Mouse (Mus musculus): ENCODE results near the gene Ehd4. TPM values are rescaled to one million over a fixed set of nuclear protein-coding genes. Genes with fewer than 3 reads are reported as not detected.

Gene Ehd4
- polyA plus RNA-seq, 1 experiment from 2014 or later: 336 TPM

- Histone ChIP-seq H3K36me3 (ENCODE audit: inconsistent target) (no peaks in the 10 kb centered on the region), H3K79me2 (ENCODE audit: inconsistent target) (peaks cover 22% of the 10 kb centered on the region), H3K4me3 (ENCODE audit: inconsistent target) (no peak overlapping the region), H3K27ac (peak overlapping the region; percentile 99)
- WGBS (ENCODE audit: missing documents): 26% methylated on average over 5 of the region's 5 CpGs
Observed at GRCm38 (mm10) chr2:120158016-120158415, 3.6 kb upstream of the Ehd4 start.

DNA sequence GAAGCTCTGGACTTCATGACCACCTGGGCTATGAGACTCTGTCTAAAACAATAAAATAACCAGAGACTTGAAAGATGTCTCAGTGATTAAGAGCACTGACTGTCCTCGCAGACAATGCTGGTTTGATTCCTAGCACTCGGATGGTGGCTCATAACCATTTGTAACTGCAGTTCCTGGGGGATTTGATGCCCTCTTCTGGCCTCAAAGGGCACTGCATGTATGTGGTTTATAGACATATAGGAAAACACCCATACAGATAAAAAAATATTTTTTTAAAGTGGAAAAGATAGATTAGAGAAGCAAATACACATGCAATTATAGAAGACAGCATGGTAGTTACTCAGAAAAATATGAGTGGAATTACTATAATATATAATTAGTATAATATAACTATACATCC, 3.2 kb upstream of the Ehd4 start:
- H3K4me3 ChIP-seq (ENCODE audit: inconsistent target): no peak overlapping the region
- peaks cover 26% of the 10 kb centered on the region for H3K79me2 ChIP-seq (ENCODE audit: inconsistent target)
- peak overlapping the region; percentile 99 for H3K27ac ChIP-seq
- H3K36me3 ChIP-seq (ENCODE audit: inconsistent target): no peaks in the 10 kb centered on the region
- 88% methylated on average over 2 of the region's 2 CpGs for WGBS (ENCODE audit: missing documents)

DNA sequence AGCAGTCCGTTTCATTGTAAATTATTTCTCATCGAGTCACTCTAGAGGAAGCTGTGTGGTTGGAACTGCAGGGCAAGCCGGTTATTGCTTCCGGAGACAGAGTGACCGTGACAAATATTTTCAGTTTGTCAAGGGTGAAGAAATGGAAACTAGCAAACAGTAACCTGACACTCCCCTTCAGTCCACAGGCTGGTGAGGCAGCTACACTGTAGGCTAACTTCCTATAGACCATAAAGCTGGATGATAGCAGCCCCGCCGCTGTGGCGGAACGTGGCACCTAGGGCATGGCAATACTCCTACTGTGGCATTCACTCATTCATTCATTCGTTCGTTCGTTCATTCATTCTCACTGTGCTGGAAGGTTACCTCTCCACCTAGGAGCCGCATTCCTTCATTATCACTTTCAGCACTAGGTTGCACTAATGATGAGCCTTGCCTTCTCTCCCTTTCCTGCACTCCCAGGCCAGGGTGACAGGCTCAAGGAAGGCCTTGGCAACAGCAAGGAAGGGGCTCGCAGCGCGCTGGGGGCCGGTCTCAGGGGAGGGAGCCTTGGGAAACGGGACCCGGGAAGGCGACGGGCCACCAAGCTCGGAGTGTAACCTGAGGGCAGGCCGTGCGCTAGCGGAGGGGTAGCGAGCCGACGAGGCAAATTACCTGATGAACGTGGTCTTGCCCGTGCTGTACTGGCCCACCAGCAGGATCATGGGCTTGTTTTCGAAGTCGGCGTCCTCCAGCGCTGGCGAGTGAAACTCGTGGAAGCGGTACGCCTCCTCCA, 633 bp downstream of the Ehd4 start:
- Histone ChIP-seq H3K36me3 (ENCODE audit: inconsistent target) (0 out of 2 replicates have a peak, but pooled peaks cover 4% of the 10 kb centered on the region), H3K4me3 (ENCODE audit: inconsistent target) (peak overlapping the region; percentile 93), H3K27ac (peak overlapping the region; percentile 89), H3K79me2 (ENCODE audit: inconsistent target) (peaks cover 65% of the 10 kb centered on the region)
- under 1% methylated on average over 38 of the region's 38 CpGs for WGBS (ENCODE audit: missing documents)

DNA sequence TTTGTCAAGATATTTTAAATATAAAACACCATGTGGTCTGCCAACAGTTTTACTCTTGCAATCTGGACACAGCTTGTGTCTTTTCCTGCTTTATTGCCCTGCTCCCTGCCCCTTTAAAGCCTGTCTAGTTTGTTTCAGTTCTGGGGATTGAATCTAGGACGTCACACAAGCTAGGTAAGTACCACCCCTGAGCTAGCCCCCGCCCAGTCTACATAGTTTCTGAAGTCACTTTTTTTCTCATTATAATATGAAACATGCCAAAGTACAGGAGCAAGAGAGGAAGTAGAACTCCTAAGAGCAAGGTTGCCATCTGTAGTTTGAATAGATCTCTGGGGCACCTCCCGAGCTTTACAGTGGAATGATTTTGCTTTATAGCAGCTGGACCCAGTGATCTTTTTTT, 3.8 kb downstream of the Ehd4 start:
- H3K79me2 ChIP-seq (ENCODE audit: inconsistent target): peaks cover 95% of the 10 kb centered on the region
- H3K27ac ChIP-seq: no peak overlapping the region
- H3K36me3 ChIP-seq (ENCODE audit: inconsistent target): peaks cover 10% of the 10 kb centered on the region; the same call in 1 of the 2 replicates
- H3K4me3 ChIP-seq (ENCODE audit: inconsistent target): no peak overlapping the region
- 44% methylated on average over 3 of the region's 3 CpGs for WGBS (ENCODE audit: missing documents)

DNA sequence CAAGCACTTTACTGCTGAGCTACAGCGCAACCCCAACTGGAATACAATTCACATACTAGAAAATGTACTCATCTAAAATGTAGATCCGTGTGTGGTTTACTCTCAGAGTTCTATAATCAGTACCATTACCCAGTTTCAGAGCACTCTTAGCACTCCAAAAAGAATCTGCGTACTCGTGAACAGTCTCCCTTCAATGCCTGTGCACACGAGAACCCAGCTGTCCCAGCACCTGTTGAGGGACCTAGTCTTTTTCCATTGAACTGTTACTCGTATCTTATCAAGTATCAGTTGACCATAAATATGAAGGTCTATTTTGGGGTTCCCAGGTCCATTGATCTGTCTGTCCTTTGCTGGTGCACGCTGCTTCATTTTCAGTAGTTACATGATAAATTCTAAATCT, 4.8 kb downstream of the Ehd4 start:
- 98% methylated on average over 7 of the region's 7 CpGs for WGBS (ENCODE audit: missing documents)
- Histone ChIP-seq H3K4me3 (ENCODE audit: inconsistent target) (no peak overlapping the region), H3K79me2 (ENCODE audit: inconsistent target) (peaks cover 96% of the 10 kb centered on the region), H3K36me3 (ENCODE audit: inconsistent target) (peaks cover 15% of the 10 kb centered on the region; the same call in 1 of the 2 replicates), H3K27ac (no peak overlapping the region)

- Histone ChIP-seq H3K36me3 (ENCODE audit: inconsistent target) (peaks cover 28% of the 10 kb centered on the region; the same call in 1 of the 2 replicates), H3K4me3 (ENCODE audit: inconsistent target) (no peak overlapping the region), H3K27ac (no peak overlapping the region), H3K79me2 (ENCODE audit: inconsistent target) (peaks cover 100% of the 10 kb centered on the region)
- 85% methylated on average over 3 of the region's 3 CpGs for WGBS (ENCODE audit: missing documents)
Observed at GRCm38 (mm10) chr2:120147999-120148398, 6.4 kb downstream of the Ehd4 start.

GRCm38 (mm10) chr2:120147364-120147763, 7.0 kb downstream of the Ehd4 start:
- Histone ChIP-seq H3K79me2 (ENCODE audit: inconsistent target) (peaks cover 100% of the 10 kb centered on the region), H3K36me3 (ENCODE audit: inconsistent target) (peaks cover 28% of the 10 kb centered on the region; the same call in 1 of the 2 replicates), H3K27ac (no peak overlapping the region), H3K4me3 (ENCODE audit: inconsistent target) (no peak overlapping the region)
- 93% methylated on average over 2 of the region's 2 CpGs for WGBS (ENCODE audit: missing documents)

DNA sequence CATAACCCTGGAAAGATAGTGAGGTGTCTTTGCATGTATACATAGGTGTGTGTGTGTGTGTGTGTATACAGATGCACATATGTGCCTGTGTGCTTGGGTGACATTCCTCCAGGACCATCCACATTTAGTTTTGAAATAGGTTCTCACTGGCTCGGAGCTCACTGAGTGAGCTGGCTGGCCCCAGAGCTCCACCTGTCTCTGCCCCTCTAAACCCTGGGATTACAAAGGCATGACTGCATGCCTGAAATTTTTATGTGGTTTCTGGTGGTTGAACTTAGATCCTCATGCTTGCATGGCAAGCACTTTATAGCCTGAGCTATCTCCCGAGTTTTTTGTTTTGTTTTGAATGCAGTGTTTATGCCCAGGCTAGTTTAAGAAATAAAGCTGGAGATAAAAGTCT, 7.9 kb downstream of the Ehd4 start:
- Histone ChIP-seq H3K79me2 (ENCODE audit: inconsistent target) (peaks cover 100% of the 10 kb centered on the region), H3K4me3 (ENCODE audit: inconsistent target) (no peak overlapping the region), H3K36me3 (ENCODE audit: inconsistent target) (peaks cover 29% of the 10 kb centered on the region; the same call in 1 of the 2 replicates), H3K27ac (no peak overlapping the region)
- 92% methylated on average over 2 of the region's 2 CpGs for WGBS (ENCODE audit: missing documents)

- Histone ChIP-seq H3K27ac (no peak overlapping the region), H3K4me3 (ENCODE audit: inconsistent target) (no peak overlapping the region), H3K79me2 (ENCODE audit: inconsistent target) (peaks cover 100% of the 10 kb centered on the region), H3K36me3 (ENCODE audit: inconsistent target) (peaks cover 30% of the 10 kb centered on the region; the same call in 1 of the 2 replicates)
- WGBS (ENCODE audit: missing documents): 93% methylated on average over 4 of the region's 4 CpGs
Observed at GRCm38 (mm10) chr2:120144390-120144789, 10.0 kb downstream of the Ehd4 start.

DNA sequence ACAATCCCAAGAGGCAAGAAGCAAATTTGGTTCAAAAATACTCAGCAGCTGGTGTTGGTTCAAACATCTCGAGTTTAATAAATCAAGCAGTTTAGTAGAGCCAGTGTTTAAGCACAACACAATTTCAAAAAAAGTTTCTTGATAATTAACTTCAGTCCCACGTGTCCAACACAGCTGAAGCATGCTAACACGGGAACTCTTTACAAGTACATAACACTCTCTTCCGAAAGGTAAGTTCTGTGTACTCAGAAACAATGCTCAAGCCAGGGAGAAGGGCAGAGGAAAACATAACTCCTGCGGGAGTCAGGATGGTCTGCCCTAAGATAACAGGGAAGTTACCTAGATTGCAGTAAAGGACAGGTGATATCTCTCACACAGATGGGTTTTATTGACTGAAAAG, 12.1 kb downstream of the Ehd4 start:
- Histone ChIP-seq H3K36me3 (ENCODE audit: inconsistent target) (peaks cover 30% of the 10 kb centered on the region; the same call in 1 of the 2 replicates), H3K27ac (no peak overlapping the region), H3K4me3 (ENCODE audit: inconsistent target) (no peak overlapping the region), H3K79me2 (ENCODE audit: inconsistent target) (peaks cover 97% of the 10 kb centered on the region)
- WGBS (ENCODE audit: missing documents): 91% methylated on average over 5 of the region's 5 CpGs

- no peak overlapping the region for H3K27ac ChIP-seq
- 91% methylated on average over 1 of the region's 1 CpGs for WGBS (ENCODE audit: missing documents)
- H3K79me2 ChIP-seq (ENCODE audit: inconsistent target): peaks cover 96% of the 10 kb centered on the region
- no peak overlapping the region for H3K4me3 ChIP-seq (ENCODE audit: inconsistent target)
- H3K36me3 ChIP-seq (ENCODE audit: inconsistent target): peaks cover 29% of the 10 kb centered on the region; the same call in 1 of the 2 replicates
Observed at GRCm38 (mm10) chr2:120141671-120142070, 12.7 kb downstream of the Ehd4 start.

GRCm38 (mm10) chr2:120140326-120140725, 14.1 kb downstream of the Ehd4 start:
- H3K27ac ChIP-seq: peak overlapping the region; percentile 95; the same call in 1 of the 2 replicates
- WGBS (ENCODE audit: missing documents): 59% methylated on average over 5 of the region's 5 CpGs
- peaks cover 24% of the 10 kb centered on the region; the same call in 1 of the 2 replicates for H3K36me3 ChIP-seq (ENCODE audit: inconsistent target)

DNA sequence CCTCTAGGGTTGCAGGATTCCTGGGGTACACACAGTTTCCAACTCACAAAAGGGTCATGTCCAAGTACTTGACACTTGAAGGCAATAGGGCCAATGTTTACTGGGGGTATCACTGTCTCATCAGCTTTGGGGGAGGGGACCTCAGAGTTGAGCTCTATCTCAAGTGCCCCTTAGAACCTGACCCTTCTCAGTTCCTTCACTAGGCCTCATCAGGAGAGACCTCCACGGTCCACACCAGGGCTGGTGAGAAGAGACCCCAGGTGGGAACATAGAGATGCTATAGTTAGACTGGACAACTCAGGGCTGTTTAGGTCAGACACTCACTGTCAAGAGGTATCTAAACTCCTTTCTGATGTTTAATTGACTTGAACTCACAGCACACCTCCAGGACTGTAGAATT, 15.3 kb downstream of the Ehd4 start:
- H3K36me3 ChIP-seq (ENCODE audit: inconsistent target): peaks cover 15% of the 10 kb centered on the region; the same call in 1 of the 2 replicates
- peaks cover 92% of the 10 kb centered on the region for H3K79me2 ChIP-seq (ENCODE audit: inconsistent target)
- WGBS (ENCODE audit: missing documents): 91% methylated on average over 1 of the region's 1 CpGs
- no peak overlapping the region for H3K4me3 ChIP-seq (ENCODE audit: inconsistent target)
- H3K27ac ChIP-seq: peak overlapping the region; percentile 95

More at GRCm38 (mm10) chr2:120140326-120140725, 14.1 kb downstream of the Ehd4 start:
- no peak overlapping the region for H3K4me3 ChIP-seq (ENCODE audit: inconsistent target)
- H3K79me2 ChIP-seq (ENCODE audit: inconsistent target): peaks cover 96% of the 10 kb centered on the region

DNA sequence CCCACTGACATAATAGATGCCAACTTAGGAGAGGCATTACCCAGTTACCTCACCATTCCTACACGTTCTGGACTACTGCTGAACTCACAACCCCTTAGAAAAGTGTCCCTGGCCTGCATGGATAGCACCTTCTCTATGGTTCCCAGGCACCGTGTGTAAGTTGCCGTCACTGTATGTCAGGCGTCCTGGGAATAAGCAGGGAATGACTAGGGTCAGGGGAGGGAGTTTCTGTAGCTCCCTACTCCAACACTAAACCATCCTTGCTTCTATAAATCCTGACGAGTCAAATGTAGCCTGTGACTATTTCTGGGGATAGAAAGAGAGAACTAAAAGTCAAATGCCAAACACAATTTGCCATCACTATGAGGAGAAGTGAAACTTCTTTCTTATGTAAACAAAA, 17.1 kb downstream of the Ehd4 start:
- Histone ChIP-seq H3K4me3 (ENCODE audit: inconsistent target) (no peak overlapping the region), H3K79me2 (ENCODE audit: inconsistent target) (peaks cover 92% of the 10 kb centered on the region), H3K36me3 (ENCODE audit: inconsistent target) (peaks cover 20% of the 10 kb centered on the region), H3K27ac (peak overlapping the region; percentile 95)
- 24% methylated on average over 5 of the region's 5 CpGs for WGBS (ENCODE audit: missing documents)

- H3K4me3 ChIP-seq (ENCODE audit: inconsistent target): no peak overlapping the region
- peaks cover 19% of the 10 kb centered on the region for H3K36me3 ChIP-seq (ENCODE audit: inconsistent target)
- H3K27ac ChIP-seq: peak overlapping the region; percentile 95
- H3K79me2 ChIP-seq (ENCODE audit: inconsistent target): peaks cover 92% of the 10 kb centered on the region
Observed at GRCm38 (mm10) chr2:120134453-120135075, 19.8 kb downstream of the Ehd4 start.

Data from macrophage (primary cell).